Mouse (Mus musculus) testis, postnatal 10 days (tissue): Measurements from ENCODE around the gene Lmln.
"Not testable (repeated sequence)": the region's sequence is repeated elsewhere in the genome, so short reads cannot be mapped to it uniquely, and the experiment has no call there.

Experiments used
- DNase-seq: peaks from one replicate; pipeline ENCODE4 v3.0.0; 2021; ENCODE audit warnings: low spot score

Lmln gene

DNA sequence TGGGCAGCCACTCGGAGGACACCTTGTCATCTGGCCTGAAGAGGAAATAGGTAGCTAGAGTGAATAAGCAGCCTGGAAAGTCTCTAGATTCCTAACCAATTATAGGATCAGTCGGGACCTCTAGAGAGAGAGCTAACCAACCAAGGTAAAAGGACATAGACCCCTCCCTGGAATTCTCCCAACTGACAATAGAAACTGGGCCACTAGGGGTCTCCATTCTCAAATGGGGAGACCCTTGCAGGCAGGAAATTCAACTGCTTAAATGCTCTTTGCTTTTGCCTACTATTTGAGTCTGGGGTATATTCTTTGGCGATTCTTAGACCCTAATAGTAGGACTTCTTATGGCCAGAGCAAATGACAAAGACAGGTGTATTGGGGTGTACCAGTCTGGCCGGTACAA is 72.8 kb downstream of the Lmln start:
- no peak for DNase-seq

DNA sequence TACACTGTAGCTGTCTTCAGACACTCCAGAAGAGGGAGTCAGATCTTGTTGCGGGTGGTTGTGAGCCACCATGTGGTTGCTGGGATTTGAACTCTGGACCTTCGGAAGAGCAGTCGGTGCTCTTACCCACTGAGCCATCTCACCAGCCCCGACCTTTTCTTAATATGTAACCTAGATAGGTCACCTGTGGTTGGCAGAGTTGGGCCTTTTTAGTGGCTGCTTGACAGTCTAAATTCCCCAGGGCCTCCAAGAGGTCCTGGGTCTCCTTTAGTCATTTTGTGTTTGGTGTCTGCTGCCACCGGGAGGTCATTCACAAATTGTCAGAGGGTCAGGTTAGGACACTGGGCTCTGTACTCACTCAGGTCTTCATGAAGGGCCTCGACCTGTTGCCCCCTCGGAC is 76.7 kb downstream of the Lmln start:
- DNase-seq = not testable (repeated sequence)

DNA sequence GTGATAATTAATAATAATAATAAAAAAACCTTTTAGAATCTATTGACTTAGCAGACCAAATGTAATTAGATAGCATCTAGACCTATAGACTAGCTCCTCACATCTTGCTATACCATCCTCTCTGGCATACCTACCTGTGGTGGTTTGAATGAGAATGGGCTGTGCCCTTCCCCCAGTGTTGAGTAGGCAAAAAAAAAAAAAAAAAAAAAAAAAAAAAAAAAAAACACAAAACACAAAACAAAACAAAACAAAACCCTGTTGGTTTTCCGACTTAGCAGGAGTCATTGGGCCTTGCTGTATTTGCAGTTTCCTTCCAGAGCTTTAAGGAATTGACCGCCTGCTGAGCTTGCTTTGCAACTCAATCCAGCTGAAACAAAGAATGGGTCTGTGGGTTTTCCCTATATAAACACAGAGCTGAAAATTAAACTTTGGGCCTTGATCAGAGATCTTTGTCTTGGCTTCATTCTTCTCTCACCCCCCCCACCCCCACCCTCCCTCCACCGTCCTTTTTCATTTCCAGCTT is 79.5 kb downstream of the Lmln start:
- no peak for DNase-seq

DNA sequence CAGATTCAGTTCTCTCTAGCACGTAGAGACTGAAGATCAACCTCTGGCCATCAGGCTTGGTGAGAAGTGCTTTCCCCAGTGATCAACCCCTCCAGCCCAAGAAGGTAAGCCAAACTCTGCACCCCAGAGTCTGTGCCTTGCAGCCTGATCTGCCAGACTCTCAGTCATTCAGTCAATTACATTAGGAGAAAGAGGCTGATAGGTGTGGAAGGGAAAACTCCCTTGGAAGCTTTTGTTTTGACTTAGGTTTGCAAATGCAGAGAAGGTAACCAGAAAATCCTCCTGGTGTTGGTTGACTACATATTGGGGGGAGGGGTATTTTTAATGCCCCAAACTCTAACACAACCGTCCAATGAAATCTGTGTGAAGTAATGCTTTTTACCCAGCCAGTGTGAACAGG is 81.1 kb downstream of the Lmln start:
- DNase-seq = no peak

DNA sequence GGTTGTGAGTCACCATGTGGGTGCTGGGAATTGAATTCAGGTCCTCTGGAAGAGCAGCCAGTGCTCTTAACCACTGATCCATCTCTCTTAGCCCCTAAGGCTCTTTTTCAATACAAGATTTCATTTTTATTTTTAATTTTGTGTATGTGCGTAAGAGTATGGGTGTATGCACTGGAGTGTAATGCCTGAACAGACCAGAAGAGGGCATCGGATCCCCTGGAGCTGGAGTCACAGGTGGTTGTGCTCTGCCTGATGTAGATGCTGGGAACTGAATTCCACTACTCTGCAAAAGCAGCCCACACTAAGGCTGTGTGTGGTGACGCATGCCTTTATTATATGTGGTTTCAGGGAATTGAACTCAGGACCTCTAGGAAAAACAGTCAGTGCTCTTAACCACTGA is 83.9 kb downstream of the Lmln start:
- no peak for DNase-seq

DNA sequence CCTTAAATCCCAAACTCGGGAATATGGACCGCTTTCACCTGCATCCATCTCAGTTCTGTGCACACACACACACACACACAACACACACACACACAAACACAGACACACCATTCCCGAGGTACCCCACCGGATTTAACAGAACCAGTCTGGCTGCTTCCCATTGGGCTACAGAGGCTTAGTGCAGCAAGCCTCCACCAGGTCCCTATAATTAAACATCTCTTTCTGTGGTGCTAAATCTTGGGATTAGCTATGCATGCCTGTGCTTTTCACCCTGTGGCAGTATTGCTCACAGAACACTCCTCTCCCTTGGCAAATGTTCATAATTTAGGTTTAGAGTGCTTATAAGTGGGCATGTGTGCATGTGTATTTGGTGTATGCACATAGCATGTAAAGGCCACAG is 85.8 kb downstream of the Lmln start:
- DNase-seq = no peak

DNA sequence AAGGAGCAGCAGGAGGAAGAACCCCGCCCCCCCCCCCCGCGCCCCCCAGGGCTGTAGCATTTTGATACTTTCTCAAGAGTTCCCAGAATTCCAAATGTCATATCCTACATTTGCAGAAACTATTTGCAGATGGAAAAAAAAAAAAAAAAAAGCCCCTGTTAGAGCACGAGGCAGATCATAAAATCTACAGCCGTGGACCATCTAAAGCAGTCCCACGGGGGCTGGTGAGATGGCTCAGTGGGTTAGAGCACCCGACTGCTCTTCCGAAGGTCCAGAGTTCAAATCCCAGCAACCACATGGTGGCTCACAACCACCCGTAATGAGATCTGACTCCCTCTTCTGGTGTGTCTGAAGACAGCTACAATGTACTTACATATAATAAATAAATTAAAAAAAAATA is 88.6 kb downstream of the Lmln start:
- not testable (repeated sequence) for DNase-seq

DNA sequence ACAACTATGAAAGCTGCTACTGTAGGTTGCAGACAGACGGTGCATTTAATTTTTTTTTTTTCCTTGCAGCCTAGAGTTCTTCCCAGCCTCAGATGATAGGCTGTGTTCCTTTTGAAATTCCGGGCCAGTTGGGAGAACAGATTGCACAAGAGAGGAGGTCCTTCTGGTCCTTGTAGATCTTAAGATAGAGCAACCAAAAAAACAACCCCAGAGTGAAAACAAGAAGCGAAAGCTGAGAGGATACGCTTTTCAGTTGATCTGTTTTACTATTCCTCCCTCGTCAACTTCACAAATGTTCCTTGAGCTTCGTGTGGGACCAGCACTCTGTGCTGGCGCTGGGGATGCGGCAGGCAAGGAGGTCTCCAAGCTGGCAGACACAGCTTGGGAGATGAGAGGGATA is 89.2 kb downstream of the Lmln start:
- no peak for DNase-seq

DNA sequence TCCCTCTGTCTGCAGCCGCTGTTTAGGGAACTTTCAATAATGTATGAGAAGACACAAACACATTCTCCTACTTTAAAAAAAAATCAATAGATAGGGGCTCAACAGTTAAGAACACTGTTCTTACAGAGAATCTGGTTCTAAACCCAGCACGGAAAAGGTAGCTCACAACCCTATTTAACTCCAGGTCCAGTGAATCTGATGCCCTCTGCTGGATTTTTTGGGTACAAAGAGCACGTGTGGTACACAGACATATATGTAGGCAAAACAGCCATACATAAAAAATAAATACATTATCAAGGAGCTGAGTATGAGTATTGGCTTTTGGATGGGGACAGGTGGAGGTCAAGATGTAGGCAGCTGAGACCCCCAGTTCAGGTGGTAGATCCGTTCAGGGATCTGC is 92.7 kb downstream of the Lmln start:
- no peak for DNase-seq

DNA sequence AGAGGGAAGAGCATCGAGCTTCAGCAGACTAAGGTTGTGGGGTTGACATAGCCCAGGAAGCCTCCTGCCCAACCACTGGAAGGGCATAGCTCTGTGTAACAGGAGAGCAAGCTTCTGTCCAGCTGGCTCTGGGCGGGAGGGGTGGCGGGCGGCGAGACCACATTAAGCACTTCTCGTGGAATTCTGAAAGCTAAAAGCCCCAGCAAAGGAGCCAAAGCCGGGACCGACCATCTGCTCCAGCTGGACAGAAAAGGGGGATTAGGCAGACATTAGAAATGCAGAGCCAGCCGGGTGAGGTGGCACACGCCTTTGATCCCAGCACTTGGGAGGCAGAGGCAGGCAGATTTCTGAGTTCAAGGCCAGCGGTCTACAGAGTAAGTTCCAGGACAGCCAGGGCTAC is 95.7 kb downstream of the Lmln start:
- no peak for DNase-seq

DNA sequence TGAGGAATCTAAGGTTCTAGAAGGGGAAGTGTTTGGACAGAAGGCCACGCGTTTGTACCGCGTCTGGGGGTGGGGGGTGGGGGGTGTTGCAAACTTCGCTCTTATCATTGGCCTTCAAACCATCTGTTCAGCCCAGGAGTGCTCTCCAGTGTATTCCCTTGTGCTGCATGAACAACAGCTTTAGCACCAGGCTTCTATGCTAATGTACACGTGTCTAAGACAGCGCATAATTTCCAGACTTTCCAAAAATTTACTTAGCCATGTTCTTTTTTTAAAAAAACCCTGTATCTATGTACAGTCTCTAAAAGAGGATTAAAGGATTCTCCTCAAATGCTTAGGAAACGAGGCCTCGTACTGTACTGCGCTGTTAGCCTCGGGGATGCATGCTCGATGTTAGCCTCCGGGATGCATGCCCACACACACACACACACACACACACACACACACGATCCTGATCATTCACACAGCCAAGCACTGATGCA is 96.3 kb downstream of the Lmln start:
- DNase-seq = no peak

DNA sequence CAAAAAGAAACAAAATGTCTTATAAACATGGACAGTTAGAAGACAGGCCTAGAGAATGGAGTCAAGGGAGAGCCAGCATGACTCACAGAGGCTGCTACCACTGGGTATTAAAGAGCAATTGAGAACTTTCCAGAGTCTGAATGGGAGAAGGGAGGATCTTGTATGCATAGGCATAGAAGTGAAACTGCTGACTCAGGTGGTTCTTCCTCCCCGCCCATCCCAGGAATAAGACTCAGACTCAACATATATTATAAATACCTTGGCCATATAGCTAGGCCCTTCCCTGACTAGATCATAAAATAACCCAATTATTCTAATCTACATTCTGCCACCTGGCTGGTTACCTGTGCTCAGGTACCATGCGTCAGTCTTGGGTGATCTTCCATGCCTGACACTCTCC is 97.0 kb downstream of the Lmln start:
- no peak for DNase-seq

DNA sequence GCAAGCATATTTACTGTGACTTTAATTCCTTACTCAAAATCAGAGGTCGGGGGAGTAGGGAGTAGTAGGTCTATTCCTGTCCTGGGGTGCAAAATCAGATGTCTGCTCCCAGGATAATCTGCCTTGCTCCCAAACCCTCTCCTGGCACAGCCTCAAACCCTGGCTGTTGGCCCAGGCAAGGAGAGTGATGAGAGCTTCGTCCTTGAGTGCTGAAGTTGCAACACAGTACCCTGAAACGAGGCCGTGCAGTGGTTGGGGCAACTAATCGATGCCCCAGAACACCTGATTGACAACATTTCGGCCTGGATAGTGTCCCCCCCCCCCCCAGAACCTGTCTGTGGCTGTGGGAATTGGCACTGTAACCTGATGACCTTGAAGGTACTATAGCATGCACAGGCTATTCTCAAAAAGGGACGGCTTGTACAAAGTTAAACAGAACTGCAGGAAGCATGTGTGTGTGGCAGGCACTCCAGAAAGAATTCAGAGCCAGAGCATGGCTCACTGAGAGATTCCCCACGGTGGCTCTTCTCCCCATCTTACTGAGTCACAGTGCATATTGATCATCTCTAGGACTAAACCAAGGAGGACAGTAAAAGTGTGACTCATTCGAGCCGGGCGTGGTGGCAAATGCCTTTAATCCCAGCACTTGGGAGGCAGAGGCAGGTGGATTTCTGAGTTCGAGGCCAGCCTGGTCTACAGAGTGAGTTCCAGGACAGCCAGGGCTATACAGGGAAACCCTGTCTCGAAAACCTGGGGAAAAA is 101.2 kb downstream of the Lmln start:
- peak; percentile 79 for DNase-seq

DNA sequence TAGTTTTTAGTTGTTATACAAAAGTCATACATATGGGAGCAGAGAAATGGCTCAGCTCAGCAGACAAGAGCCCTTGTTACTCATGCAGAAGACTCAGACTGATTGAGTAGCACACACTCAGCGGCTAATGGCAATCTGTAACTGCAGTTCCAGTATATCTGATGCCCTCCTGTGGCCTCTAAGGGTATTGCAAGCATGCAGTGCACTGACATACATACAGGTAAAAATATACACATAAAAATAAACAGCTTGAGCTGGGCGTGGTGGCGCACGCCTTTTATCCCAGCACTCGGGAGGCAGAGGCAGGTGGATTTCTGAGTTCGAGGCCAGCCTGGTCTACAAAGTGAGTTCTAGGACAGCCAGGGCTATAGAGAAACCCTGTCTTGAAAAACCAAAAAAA is 104.0 kb downstream of the Lmln start:
- peak; percentile 62 for DNase-seq

DNA sequence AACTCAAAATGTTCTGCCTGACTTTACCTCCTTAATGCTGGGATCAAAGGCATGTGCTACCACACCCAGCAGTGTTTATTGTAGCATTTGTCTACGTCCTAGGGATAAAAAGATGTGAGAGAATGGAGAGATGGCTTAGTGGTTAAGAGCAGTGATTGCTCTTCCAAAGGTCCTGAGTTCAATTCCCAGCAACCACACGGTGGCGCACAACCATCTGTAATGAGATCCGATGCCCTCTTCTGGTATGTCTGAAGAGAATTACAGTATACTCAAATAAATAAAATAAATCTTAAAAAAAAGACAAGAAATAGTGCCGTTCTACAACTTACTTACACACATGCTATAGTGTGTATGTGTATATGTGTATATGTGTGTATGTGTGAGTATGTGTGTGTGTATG is 105.2 kb downstream of the Lmln start:
- no peak for DNase-seq

DNA sequence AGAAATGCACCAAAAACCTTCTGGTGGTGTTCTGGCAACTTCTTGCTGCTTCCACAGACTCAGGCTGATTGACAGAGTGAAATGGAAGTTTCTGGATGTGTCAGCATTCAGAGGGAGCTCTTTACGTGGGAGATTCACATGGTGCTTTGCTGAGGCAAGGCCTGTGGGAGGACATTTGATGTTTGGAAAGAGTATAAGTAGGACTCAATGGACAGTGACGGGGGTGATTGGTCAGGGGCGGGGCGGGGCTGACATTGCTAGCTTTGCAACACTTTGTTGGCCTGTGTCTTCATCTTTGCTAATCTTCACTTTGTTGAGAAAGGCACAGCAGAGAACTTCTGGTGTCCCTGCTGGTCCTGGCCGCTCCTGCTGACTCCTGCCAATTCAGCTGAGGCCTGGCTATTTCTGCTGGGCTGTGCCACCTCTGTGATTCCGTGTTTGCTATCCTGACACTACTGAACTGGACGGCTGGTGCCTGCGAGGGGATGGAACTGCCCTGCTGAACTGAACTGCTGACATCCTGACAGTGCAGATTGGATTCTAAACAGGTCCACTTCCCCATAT is 107.2 kb downstream of the Lmln start:
- no peak for DNase-seq

DNA sequence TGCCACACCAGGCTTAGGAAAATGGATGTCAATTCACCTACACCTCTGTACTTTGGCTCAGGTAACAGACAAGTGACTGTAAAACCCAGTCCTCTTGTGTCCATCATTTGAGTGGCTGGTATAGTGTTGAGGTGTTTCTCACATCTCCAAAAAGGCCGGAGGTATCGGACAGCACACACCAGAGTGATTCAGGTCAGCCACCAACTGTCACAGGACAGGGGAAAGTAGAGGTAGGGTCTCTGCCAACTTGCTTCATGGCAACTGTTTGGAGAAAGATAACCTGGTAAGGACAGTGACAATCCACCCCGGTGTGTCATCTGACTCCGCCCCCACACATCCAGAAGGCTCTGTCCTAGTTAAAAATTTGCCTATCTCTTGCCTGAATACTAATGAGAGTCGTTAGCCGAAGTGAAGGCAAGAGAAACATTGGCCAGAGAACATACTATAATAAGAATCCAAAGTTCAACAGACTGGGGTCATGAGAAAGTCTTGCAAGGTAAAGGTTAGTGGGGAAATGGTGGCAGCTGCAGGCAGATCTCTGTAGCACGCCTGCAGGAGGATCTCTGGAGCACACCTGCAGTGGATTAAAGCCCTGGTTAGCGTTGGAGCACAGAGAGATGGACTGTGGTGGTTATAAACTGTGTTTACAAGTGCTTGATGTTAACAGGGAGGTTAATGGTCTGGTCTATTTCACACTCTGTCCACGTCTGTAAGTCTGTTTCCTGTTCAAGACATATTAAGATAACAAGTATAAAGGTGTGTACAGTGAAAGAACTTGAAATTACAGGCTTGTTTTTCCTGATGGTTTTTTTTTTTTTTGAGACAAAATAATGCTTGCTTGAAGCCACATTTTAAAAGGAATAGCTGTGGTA is 108.6 kb downstream of the Lmln start:
- no peak for DNase-seq

DNA sequence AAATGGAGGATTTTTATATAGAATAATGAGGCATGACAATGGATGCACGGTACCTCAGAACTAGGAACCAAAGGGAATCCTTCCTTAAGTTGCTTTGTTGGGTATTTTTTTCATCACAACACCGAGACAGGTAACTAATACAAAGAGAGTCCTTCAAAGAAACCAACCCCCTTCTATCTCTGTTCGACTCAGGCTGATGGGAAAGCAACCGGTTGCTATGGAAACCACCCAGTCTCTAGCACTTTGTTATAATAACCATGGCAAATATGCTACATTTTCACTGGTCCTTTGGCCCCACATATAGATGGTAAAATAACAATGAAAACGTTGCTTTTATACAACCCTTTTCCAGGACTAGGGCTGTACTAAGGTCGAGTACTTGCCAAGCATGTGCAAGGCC is 109.5 kb downstream of the Lmln start:
- no peak for DNase-seq

DNA sequence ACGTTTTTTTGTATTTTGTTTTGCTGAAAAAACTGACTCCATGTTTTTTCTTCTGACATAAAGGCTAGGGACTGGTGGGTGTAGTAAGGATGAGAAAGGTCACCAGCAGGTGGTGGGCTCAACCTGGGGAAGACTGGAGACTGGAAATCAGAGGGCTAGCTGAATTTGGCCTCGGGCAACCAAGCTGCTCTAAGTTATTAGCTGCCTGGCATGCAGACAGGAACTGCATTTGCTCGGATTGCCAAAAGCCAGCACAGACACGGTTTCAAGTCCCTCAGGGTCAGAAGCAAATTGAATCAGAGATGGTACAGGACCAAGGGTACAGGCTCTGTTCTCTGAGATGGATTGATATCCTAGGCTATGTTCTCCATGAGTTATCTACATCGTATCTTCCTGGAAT is 110.8 kb downstream of the Lmln start:
- no peak for DNase-seq

DNA sequence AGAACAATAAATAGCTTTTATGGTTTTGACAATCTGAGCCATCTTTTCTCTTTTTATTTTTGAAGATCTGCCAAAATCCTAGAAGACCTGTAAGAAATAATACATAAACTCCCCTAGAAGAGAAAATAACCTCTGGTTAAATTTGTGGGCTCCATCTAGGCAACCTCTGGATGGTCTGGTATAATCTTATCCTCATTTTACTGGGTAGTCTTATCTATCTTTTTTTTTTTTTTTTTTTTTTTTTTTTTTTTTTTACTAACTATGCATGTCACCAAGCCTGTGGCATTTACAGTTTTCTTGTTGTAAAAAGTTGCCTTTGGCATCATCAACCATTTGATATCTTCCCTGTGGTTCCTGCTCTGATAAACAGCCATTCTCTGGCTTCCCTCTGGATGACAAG is 112.4 kb downstream of the Lmln start:
- DNase-seq = no peak

DNA sequence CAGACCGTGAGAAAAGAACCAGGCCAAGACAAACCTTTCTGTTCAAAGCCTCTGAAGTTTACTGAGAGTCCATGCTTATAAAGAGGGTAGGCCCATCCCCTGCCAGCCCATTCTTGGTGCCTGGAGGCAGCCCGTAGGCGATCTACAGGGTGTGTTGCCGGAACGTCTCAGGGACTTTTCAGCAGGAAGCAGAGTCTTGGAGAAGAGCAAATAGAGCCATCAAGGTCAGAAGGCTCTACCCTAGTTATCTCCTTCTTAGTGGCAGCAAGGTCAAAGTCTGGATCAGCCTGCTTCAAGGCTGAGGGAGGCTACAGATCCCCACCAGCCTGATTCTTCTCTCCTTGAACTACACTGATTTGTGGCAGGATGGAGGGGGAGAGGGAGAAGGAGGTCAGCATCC is 114.5 kb downstream of the Lmln start:
- not testable (repeated sequence) for DNase-seq
